Mouse (Mus musculus): ENCODE data around the gene G530012D18Rik.
"Not testable (repeated sequence)": the region's sequence is repeated elsewhere in the genome, so short reads cannot be mapped to it uniquely, and the experiment has no call there.

The G530012D18Rik gene

DNA sequence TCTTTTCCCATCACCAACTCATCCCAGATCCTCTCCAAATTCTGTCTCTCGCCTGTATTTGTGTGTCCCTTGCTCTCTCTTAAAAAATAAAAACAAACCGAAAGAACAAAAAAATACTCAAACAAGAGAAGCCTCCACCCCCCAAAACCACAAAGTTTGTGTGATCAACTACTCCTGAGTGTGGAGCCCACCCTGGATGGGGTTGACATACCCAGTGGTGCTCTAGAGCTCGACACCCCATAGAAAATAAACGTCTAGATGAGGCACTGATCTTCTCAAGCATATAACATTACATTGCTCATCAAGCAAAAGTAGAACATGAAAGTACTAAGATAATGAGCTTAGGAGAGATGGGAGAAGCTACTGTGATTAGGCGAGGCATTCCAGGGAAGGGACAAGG, 41.7 kb downstream of the G530012D18Rik start:
- not testable (repeated sequence) for DNase-seq

DNA sequence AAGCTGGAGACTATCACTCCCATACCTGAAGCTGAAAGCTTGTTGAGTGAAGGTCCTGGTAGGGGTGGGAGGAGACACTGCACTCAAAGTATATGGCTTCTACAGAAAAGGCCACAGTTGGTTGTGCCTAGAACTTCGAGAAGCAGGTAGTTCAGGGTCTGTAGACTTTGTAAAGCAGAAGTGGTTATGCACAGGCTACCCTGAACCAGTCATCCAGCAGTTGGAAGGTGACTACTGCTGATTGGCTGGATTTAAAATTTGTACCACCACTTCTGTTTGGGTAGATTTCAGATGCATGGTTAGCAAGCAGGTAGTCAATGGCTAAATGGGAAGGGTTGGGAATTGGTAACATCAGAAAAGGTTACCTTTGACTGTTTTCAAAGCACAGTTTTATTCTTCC, 43.2 kb downstream of the G530012D18Rik start:
- DNase-seq: not testable (repeated sequence)

Data from embryo, embryonic 11 days (tissue).